Mouse (Mus musculus): Measurements from ENCODE around the gene Ifitm3.

DNA sequence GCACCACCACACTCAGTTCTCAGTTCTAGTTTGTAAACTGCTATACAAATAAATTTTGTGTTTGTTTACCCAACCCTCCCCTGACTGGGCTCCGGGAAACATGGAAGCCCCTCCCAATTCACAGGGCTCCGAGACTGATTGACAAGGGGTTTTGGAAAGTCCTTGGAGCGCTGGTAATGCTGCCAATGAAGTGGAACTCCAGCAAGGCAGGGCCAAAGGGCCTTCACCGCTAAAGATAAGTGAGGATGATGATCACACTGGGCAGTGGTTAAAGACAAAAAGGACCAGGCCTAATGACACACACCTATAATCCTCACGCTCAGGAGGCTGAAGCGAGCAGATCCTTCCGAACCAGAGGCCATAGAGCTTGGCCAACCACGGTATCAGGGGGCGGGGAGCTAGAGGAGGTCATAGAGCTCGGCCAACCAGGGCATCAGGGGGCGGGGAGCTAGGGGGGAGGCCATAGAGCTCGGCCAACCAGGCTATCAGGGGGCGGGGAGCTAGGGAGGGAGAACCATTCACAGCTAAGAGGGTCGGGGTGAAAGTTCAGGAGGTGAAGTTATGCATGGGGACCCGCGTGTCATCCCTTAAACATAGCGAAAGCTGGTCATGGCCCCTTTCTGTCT, 40.6 kb upstream of the Ifitm3 start:
- TF ChIP-seq POLR2A (IDR thresholded peaks at IDR 0.05; ENCODE audit: low read depth, low read length) (no peak), CTCF (conservative IDR thresholded peaks at IDR 0.05; ENCODE audit: insufficient read depth, insufficient read length, low read depth, low read length) (no peak)
